8 mouse cellular contexts compared by ENCODE assay signal in the genomic region with DNA sequence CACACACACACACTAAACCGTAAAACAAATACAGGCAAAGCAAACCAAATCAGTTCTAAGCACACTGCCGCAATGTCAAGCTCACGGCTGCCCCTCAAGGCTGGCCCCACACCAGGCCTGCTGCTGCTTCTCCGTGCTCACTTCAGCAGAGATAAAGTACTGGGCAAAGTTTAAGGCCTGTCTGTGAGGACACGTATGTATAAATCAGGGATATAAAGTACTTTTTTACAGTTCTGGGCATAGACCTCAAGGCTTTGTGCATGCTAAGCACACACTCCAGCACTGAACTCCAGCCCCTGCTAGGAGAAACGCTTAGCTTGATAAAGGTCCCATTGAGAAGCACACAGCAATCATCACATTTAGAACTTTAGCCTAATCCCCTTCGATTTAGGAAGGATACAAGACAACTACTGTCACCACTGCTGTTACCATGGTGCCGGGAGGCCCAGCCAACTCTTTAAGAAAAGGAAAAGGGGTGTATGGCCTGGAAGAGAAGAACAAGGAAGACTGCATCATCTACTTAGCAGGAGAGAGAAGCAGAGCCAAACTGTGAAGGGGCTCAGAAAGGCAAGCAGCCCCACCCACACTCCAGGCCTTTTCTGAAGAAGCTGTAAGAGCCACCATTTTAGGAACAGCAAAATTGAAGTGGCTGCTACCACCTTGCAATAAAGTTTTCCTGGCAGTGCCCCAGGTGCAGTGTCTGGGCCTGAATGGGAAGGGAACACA. TPM values are rescaled to one million over a fixed set of nuclear protein-coding genes. Genes with fewer than 3 reads are reported as not detected.
A peak's percentile ranks its signal among the peaks of the same experiment; 100 is the strongest.
DNase-seq lines count a peak whose midpoint lies in the region; ATAC-seq and TF ChIP-seq lines count a peak whose summit lies in the region.

No protein-coding gene starts in this region.

- peaks cover 16% of the 10 kb centered on the region for H3K4me1 ChIP-seq in heart, embryonic 16.5 days (ENCODE audit: control insufficient read depth, insufficient read depth, low read length)
- H3K4me1 ChIP-seq in forebrain, embryonic 16.5 days (replicated peaks; ENCODE audit: control insufficient read depth, insufficient read depth, low read length), result peaks cover 3% of the 10 kb centered on the region; the same call in 1 of the 2 replicates
- H3K4me1 ChIP-seq in liver, postnatal 0 days (ENCODE audit: insufficient read depth), result peaks cover 16% of the 10 kb centered on the region
- peaks cover 11% of the 10 kb centered on the region for H3K4me1 ChIP-seq in neural tube, embryonic 15.5 days

- peak overlapping the region; percentile 46 for H3K9ac ChIP-seq in heart, embryonic 16.5 days (ENCODE audit: low read length)
- H3K9ac ChIP-seq in forebrain, embryonic 16.5 days (replicated peaks; ENCODE audit: low read depth, low read length), result no peak overlapping the region
- H3K9ac ChIP-seq in liver, postnatal 0 days (replicated peaks), result no peak overlapping the region
- H3K9ac ChIP-seq in neural tube, embryonic 15.5 days (replicated peaks), result no peak overlapping the region

- no peak for TF ChIP-seq CTCF in liver, postnatal 0 days (IDR thresholded peaks at IDR 0.05; ENCODE audit: low read depth)

- H3K36me3 ChIP-seq in heart, embryonic 16.5 days (ENCODE audit: control insufficient read depth, insufficient read depth), result no peaks in the 10 kb centered on the region
- H3K36me3 ChIP-seq in forebrain, embryonic 16.5 days (ENCODE audit: control insufficient read depth, insufficient read depth), result no peaks in the 10 kb centered on the region
- no peaks in the 10 kb centered on the region for H3K36me3 ChIP-seq in liver, postnatal 0 days (replicated peaks; ENCODE audit: insufficient read depth, low read length)
- no peaks in the 10 kb centered on the region for H3K36me3 ChIP-seq in neural tube, embryonic 15.5 days

- TF ChIP-seq EP300 in liver, postnatal 0 days (IDR thresholded peaks at IDR 0.05; ENCODE audit: low read depth), result no peak

- H3K4me2 ChIP-seq in heart, embryonic 16.5 days (ENCODE audit: low read depth, low read length), result no peak overlapping the region
- H3K4me2 ChIP-seq in forebrain, embryonic 16.5 days (ENCODE audit: low read length), result no peak overlapping the region
- H3K4me2 ChIP-seq in liver, postnatal 0 days (ENCODE audit: low read depth, low read length), result no peak overlapping the region
- H3K4me2 ChIP-seq in neural tube, embryonic 15.5 days, result no peak overlapping the region; the same call in 1 of the 2 replicates

- no peaks in the 10 kb centered on the region for H3K27me3 ChIP-seq in heart, embryonic 16.5 days (ENCODE audit: control insufficient read depth, insufficient read depth, low read length)
- H3K27me3 ChIP-seq in forebrain, embryonic 16.5 days (replicated peaks; ENCODE audit: control insufficient read depth, insufficient read depth, low read length), result no peaks in the 10 kb centered on the region
- H3K27me3 ChIP-seq in liver, postnatal 0 days (ENCODE audit: insufficient read depth, low read length), result no peaks in the 10 kb centered on the region
- no peaks in the 10 kb centered on the region for H3K27me3 ChIP-seq in neural tube, embryonic 15.5 days (replicated peaks)

- ATAC-seq in heart, embryonic 16.5 days (replicated peaks; ENCODE audit: extremely low read depth, insufficient read depth, low FRiP score), result peak; percentile 25; the same call in 1 of the 2 replicates
- ATAC-seq in forebrain, embryonic 16.5 days, result peak; percentile 78
- ATAC-seq in liver, postnatal 0 days, result peak; percentile 29; the same call in 1 of the 2 replicates
- peak; percentile 82 for ATAC-seq in neural tube, embryonic 15.5 days (ENCODE audit: low FRiP score)

- no peak overlapping the region for H3K4me3 ChIP-seq in heart, embryonic 16.5 days (ENCODE audit: low read length)
- no peak overlapping the region for H3K4me3 ChIP-seq in forebrain, embryonic 16.5 days (replicated peaks; ENCODE audit: low read length)
- H3K4me3 ChIP-seq in liver, postnatal 0 days (ENCODE audit: low read depth, low read length), result no peak overlapping the region
- no peak overlapping the region for H3K4me3 ChIP-seq in neural tube, embryonic 15.5 days (replicated peaks)

- 33% methylated on average over 8 of the region's 8 CpGs for WGBS in heart, embryonic 16.5 days
- 13% methylated on average over 8 of the region's 8 CpGs for WGBS in forebrain, embryonic 16.5 days
- WGBS in liver, postnatal 0 days (ENCODE audit: insufficient replicate concordance), result 56% methylated on average over 8 of the region's 8 CpGs
- 38% methylated on average over 8 of the region's 8 CpGs for WGBS in neural tube, embryonic 15.5 days

- peak overlapping the region; percentile 59 for H3K27ac ChIP-seq in heart, embryonic 16.5 days (ENCODE audit: low read length)
- H3K27ac ChIP-seq in forebrain, embryonic 16.5 days (ENCODE audit: low read length), result 0 out of 2 replicates have a peak overlapping the region, but pooled peaks have one; percentile 46
- no peak overlapping the region for H3K27ac ChIP-seq in liver, postnatal 0 days (ENCODE audit: low read depth)
- peak overlapping the region; percentile 69 for H3K27ac ChIP-seq in neural tube, embryonic 15.5 days (replicated peaks)

- no peaks in the 10 kb centered on the region for H3K9me3 ChIP-seq in heart, embryonic 16.5 days (replicated peaks; ENCODE audit: control insufficient read depth, low read length)
- no peaks in the 10 kb centered on the region for H3K9me3 ChIP-seq in forebrain, embryonic 16.5 days (ENCODE audit: control insufficient read depth, low read length)
- no peaks in the 10 kb centered on the region for H3K9me3 ChIP-seq in liver, postnatal 0 days (ENCODE audit: low read length)
- no peaks in the 10 kb centered on the region for H3K9me3 ChIP-seq in neural tube, embryonic 15.5 days (replicated peaks)

- DNase-seq in heart, adult 8-10 months (ENCODE audit: low spot score), result no peak
- DNase-seq in liver, postnatal 0 days, result no peak
- DNase-seq in embryo, embryonic 10 days (ENCODE audit: low spot score), result no peak
- no peak for DNase-seq in urinary bladder, postnatal 36 days (ENCODE audit: low spot score in 2 of 2)
- DNase-seq in c-Kit-positive CD71-positive TER-119-positive erythroid progenitor cells, embryonic 14.5 days (ENCODE audit: low spot score), result no peak

RNA-seq across cellular contexts. Expression of gene Fasn, which starts 9.4 kb away (rescaled TPM):
- 24.9 and 28.7 TPM in 2 replicates for polyA plus RNA-seq in heart, embryonic 16.5 days (2015; fragmentation: Nextera tagmentation; extraction: Ambion mirVana)
- total RNA-seq in heart, adult 8-10 months (2022), result 10 to 100 TPM; 12.0 to 18.1 (median 14.9) TPM
- polyA plus RNA-seq in forebrain, embryonic 16.5 days (2015; fragmentation: Nextera tagmentation; extraction: Ambion mirVana), result 92.0 and 97.4 TPM in 2 replicates
- 3.8 and 3.9 TPM in 2 replicates for polyA plus RNA-seq in liver, postnatal 0 days (2015; fragmentation: Nextera tagmentation; extraction: Ambion mirVana)
- polyA plus RNA-seq in neural tube, embryonic 15.5 days (2015; fragmentation: Nextera tagmentation; extraction: Ambion mirVana), result 67.9 and 71.0 TPM in 2 replicates

RNA-seq across cellular contexts. Expression of gene Dus1l, which starts 37.5 kb away (rescaled TPM):
- 44.7 and 49.7 TPM in 2 replicates for polyA plus RNA-seq in heart, embryonic 16.5 days (2015; fragmentation: Nextera tagmentation; extraction: Ambion mirVana)
- 10 to 100 TPM; 25.9 to 32.7 (median 27.6) TPM for total RNA-seq in heart, adult 8-10 months (2022)
- 53.4 and 56.9 TPM in 2 replicates for polyA plus RNA-seq in forebrain, embryonic 16.5 days (2015; fragmentation: Nextera tagmentation; extraction: Ambion mirVana)
- 43.8 and 46.8 TPM in 2 replicates for polyA plus RNA-seq in liver, postnatal 0 days (2015; fragmentation: Nextera tagmentation; extraction: Ambion mirVana)
- polyA plus RNA-seq in neural tube, embryonic 15.5 days (2015; fragmentation: Nextera tagmentation; extraction: Ambion mirVana), result 45.4 and 52.4 TPM in 2 replicates

RNA-seq across cellular contexts. Expression of gene Gps1, which starts 49.6 kb away (rescaled TPM):
- polyA plus RNA-seq in heart, embryonic 16.5 days (2015; fragmentation: Nextera tagmentation; extraction: Ambion mirVana), result 124 and 135 TPM in 2 replicates
- total RNA-seq in heart, adult 8-10 months (2022), result 10 to 100 TPM; 56.3 to 63.8 (median 59.1) TPM
- 287 and 305 TPM in 2 replicates for polyA plus RNA-seq in forebrain, embryonic 16.5 days (2015; fragmentation: Nextera tagmentation; extraction: Ambion mirVana)
- 50.8 and 51.9 TPM in 2 replicates for polyA plus RNA-seq in liver, postnatal 0 days (2015; fragmentation: Nextera tagmentation; extraction: Ambion mirVana)
- 266 and 277 TPM in 2 replicates for polyA plus RNA-seq in neural tube, embryonic 15.5 days (2015; fragmentation: Nextera tagmentation; extraction: Ambion mirVana)

RNA-seq across cellular contexts. Expression of gene Rfng, which starts 49.7 kb away (rescaled TPM):
- polyA plus RNA-seq in heart, embryonic 16.5 days (2015; fragmentation: Nextera tagmentation; extraction: Ambion mirVana), result 27.8 and 28.4 TPM in 2 replicates
- total RNA-seq in heart, adult 8-10 months (2022), result 10 to 100 TPM; 10.1 to 11.3 (median 11.2) TPM
- 95.2 and 119 TPM in 2 replicates for polyA plus RNA-seq in forebrain, embryonic 16.5 days (2015; fragmentation: Nextera tagmentation; extraction: Ambion mirVana)
- polyA plus RNA-seq in liver, postnatal 0 days (2015; fragmentation: Nextera tagmentation; extraction: Ambion mirVana), result 6.2 and 6.3 TPM in 2 replicates
- 123 and 136 TPM in 2 replicates for polyA plus RNA-seq in neural tube, embryonic 15.5 days (2015; fragmentation: Nextera tagmentation; extraction: Ambion mirVana)

Comparison
In these comparisons a context has a peak if more than half of its experiments do, and no peak if none do; other contexts are left out.
1. ATAC-seq: peak in every context shown above with its lines; median percentile 82 in neural tube, embryonic 15.5 days; 78 in forebrain, embryonic 16.5 days; 29 in liver, postnatal 0 days; 25 in heart, embryonic 16.5 days.